Mouse (Mus musculus): ENCODE measurements around the gene Tln1. TPM values are rescaled to one million over a fixed set of nuclear protein-coding genes. Genes with fewer than 3 reads are reported as not detected.
A peak's percentile ranks its signal among the peaks of the same experiment; 100 is the strongest.

The Tln1 gene
- polyA plus RNA-seq, 1 experiment, result 225 TPM

GRCm38 (mm10) chr4:43583421-43583820, 20.9 kb upstream of the Tln1 start:
- Histone ChIP-seq H3K79me2 (ENCODE audit: control insufficient read depth, insufficient read depth) (no peaks in the 10 kb centered on the region), H3K4me2 (ENCODE audit: low read depth) (no peak overlapping the region), H3K4me3 (no peak overlapping the region), H3K36me3 (ENCODE audit: control insufficient read depth, insufficient read depth) (peaks cover 20% of the 10 kb centered on the region), H3K27me3 (ENCODE audit: control insufficient read depth, insufficient read depth, insufficient read length) (no peaks in the 10 kb centered on the region), H3ac (ENCODE audit: control insufficient read depth, insufficient read length) (no peak overlapping the region)
- TF ChIP-seq SRF (IDR thresholded peaks at IDR 0.05; ENCODE audit: control insufficient read depth, insufficient read length, low read depth) (no peak), MAX (IDR thresholded peaks at IDR 0.05; ENCODE audit: low read depth) (no peak), CEBPB (IDR thresholded peaks at IDR 0.05; ENCODE audit: insufficient read depth, poor library complexity, severe bottlenecking) (no peak), TCF12 (IDR thresholded peaks at IDR 0.05; ENCODE audit: insufficient read depth, poor library complexity, severe bottlenecking) (no peak), TCF3 (IDR thresholded peaks at IDR 0.05; ENCODE audit: insufficient read length, low read depth) (no peak), MYOG (IDR thresholded peaks at IDR 0.05; ENCODE audit: control insufficient read depth in 1 of 3, insufficient read depth in 1 of 3, insufficient read length in 2 of 3, low read depth in 2 of 3) (no peak), REST (IDR thresholded peaks at IDR 0.05; ENCODE audit: insufficient read depth, insufficient read length) (no peak), USF1 (IDR thresholded peaks at IDR 0.05; ENCODE audit: low read depth) (no peak), POLR2AphosphoS2 (IDR thresholded peaks at IDR 0.05; ENCODE audit: insufficient read length, low read depth) (no peak), E2F4 (IDR thresholded peaks at IDR 0.05; ENCODE audit: insufficient read depth) (no peak), POLR2A (IDR thresholded peaks at IDR 0.05; ENCODE audit: insufficient read length, low read depth) (no peak)

DNA sequence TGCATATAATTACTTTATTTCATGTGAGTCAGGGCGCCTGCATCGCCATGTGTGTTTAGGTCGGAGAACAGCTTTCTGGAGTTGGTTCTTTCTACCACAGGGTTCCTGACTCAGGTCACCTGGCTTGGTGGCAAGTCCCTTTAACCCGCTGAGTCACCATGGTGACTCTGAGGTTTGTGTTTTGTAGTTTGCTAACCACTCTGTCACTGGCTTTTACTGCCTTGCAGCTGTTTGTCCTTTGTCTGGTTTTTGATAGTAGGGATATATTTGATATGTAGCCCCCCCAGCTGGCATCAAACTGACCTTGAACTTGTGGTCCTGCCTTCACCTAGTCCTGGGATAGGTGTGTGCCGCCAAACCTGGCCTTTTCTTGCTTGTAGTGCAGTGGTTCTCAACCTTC, 19.8 kb upstream of the Tln1 start:
- peaks cover 4% of the 10 kb centered on the region for H3K79me2 ChIP-seq (ENCODE audit: control insufficient read depth, insufficient read depth)
- no peak overlapping the region for H3K4me2 ChIP-seq (ENCODE audit: low read depth)

GRCm38 (mm10) chr4:43581381-43581780, 18.9 kb upstream of the Tln1 start:
- TF ChIP-seq POLR2AphosphoS2 (IDR thresholded peaks at IDR 0.05; ENCODE audit: insufficient read length, low read depth), result no peak
- TF ChIP-seq CEBPB (IDR thresholded peaks at IDR 0.05; ENCODE audit: insufficient read depth, poor library complexity, severe bottlenecking), result no peak
- no peak for TF ChIP-seq REST (IDR thresholded peaks at IDR 0.05; ENCODE audit: insufficient read depth, insufficient read length)
- TF ChIP-seq MYOD1 (IDR thresholded peaks at IDR 0.05; ENCODE audit: control insufficient read depth in 1 of 3, insufficient read length in 2 of 3, low read depth in 2 of 3), result no peak

More for the DNA sequence above, 19.8 kb upstream of the Tln1 start:
- H3K4me3 ChIP-seq, result no peak overlapping the region
- no peaks in the 10 kb centered on the region for H3K27me3 ChIP-seq (ENCODE audit: control insufficient read depth, insufficient read depth, insufficient read length)
- peaks cover 20% of the 10 kb centered on the region for H3K36me3 ChIP-seq (ENCODE audit: control insufficient read depth, insufficient read depth)
- no peak for TF ChIP-seq TCF3 (IDR thresholded peaks at IDR 0.05; ENCODE audit: insufficient read length, low read depth)
- no peak for TF ChIP-seq MYOG (IDR thresholded peaks at IDR 0.05; ENCODE audit: control insufficient read depth in 1 of 3, insufficient read depth in 1 of 3, insufficient read length in 2 of 3, low read depth in 2 of 3)
- TF ChIP-seq MYOD1 (IDR thresholded peaks at IDR 0.05; ENCODE audit: control insufficient read depth in 1 of 3, insufficient read length in 2 of 3, low read depth in 2 of 3), result no peak
- TF ChIP-seq POLR2A (IDR thresholded peaks at IDR 0.05; ENCODE audit: insufficient read length, low read depth), result no peak
- TF ChIP-seq E2F4 (IDR thresholded peaks at IDR 0.05; ENCODE audit: insufficient read depth), result no peak
- no peak for TF ChIP-seq REST (IDR thresholded peaks at IDR 0.05; ENCODE audit: insufficient read depth, insufficient read length)
- no peak for TF ChIP-seq TCF12 (IDR thresholded peaks at IDR 0.05; ENCODE audit: insufficient read depth, poor library complexity, severe bottlenecking)
- TF ChIP-seq POLR2AphosphoS2 (IDR thresholded peaks at IDR 0.05; ENCODE audit: insufficient read length, low read depth), result no peak
- TF ChIP-seq CEBPB (IDR thresholded peaks at IDR 0.05; ENCODE audit: insufficient read depth, poor library complexity, severe bottlenecking), result no peak
- no peak for TF ChIP-seq MAX (IDR thresholded peaks at IDR 0.05; ENCODE audit: low read depth)
- no peak for TF ChIP-seq USF1 (IDR thresholded peaks at IDR 0.05; ENCODE audit: low read depth)
- no peak for TF ChIP-seq SRF (IDR thresholded peaks at IDR 0.05; ENCODE audit: control insufficient read depth, insufficient read length, low read depth)
- H3ac ChIP-seq (ENCODE audit: control insufficient read depth, insufficient read length), result no peak overlapping the region

DNA sequence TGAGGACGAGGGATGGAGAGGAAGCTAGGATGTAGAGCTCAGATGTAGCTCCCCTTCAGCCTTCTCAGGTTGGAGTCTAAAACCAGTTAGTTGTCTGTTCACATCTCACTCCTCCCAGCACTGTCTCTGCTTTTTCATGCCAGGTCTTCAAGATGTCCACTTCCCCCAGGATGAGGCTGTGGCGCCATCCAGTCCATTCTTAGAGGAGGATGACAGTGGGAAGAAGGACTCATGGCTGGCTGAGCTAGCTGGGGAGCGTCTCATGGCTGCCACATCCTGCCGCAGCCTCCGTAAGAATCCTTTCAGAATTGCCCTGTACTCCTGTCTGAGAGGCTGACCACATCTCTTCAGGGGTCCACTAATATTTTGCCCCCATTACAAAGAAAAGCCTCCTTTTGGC, 18.2 kb upstream of the Tln1 start:
- no peaks in the 10 kb centered on the region for H3K27me3 ChIP-seq (ENCODE audit: control insufficient read depth, insufficient read depth, insufficient read length)
- peaks cover 4% of the 10 kb centered on the region for H3K79me2 ChIP-seq (ENCODE audit: control insufficient read depth, insufficient read depth)
- no peak overlapping the region for H3K4me2 ChIP-seq (ENCODE audit: low read depth)
- H3K4me3 ChIP-seq, result no peak overlapping the region
- peaks cover 20% of the 10 kb centered on the region for H3K36me3 ChIP-seq (ENCODE audit: control insufficient read depth, insufficient read depth)
- TF ChIP-seq MAX (IDR thresholded peaks at IDR 0.05; ENCODE audit: low read depth) (no peak), MYOD1 (IDR thresholded peaks at IDR 0.05; ENCODE audit: control insufficient read depth in 1 of 3, insufficient read length in 2 of 3, low read depth in 2 of 3) (no peak), MYOG (IDR thresholded peaks at IDR 0.05; ENCODE audit: control insufficient read depth in 1 of 3, insufficient read depth in 1 of 3, insufficient read length in 2 of 3, low read depth in 2 of 3) (no peak), POLR2AphosphoS2 (IDR thresholded peaks at IDR 0.05; ENCODE audit: insufficient read length, low read depth) (no peak)
- no peak overlapping the region for H3ac ChIP-seq (ENCODE audit: control insufficient read depth, insufficient read length)

More at GRCm38 (mm10) chr4:43581381-43581780, 18.9 kb upstream of the Tln1 start:
- Histone ChIP-seq H3K4me2 (ENCODE audit: low read depth) (no peak overlapping the region), H3K27me3 (ENCODE audit: control insufficient read depth, insufficient read depth, insufficient read length) (no peaks in the 10 kb centered on the region), H3K36me3 (ENCODE audit: control insufficient read depth, insufficient read depth) (peaks cover 20% of the 10 kb centered on the region), H3K4me3 (no peak overlapping the region), H3K79me2 (ENCODE audit: control insufficient read depth, insufficient read depth) (peaks cover 4% of the 10 kb centered on the region), H3ac (ENCODE audit: control insufficient read depth, insufficient read length) (no peak overlapping the region)

DNA sequence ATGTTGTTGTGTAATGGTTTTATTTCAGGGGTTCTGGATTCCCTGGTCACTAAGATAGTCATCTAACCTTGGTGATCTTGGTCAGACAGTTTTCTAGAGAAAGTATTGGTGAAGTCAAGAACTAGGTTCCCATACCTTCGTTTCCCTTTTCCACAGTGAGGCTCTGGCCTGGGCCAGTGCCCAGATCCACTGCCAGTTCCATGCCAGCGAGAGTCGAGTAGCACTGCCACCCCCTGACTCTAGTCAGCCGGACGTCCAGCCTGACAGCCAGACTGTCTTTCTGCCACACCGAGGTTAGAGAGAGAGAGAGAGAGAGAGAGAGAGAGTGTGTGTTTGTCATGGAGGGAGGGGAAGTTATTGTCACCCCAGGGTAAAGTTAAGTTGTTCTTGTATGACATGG, 17.2 kb upstream of the Tln1 start:
- peaks cover 4% of the 10 kb centered on the region for H3K79me2 ChIP-seq (ENCODE audit: control insufficient read depth, insufficient read depth)
- H3K4me2 ChIP-seq (ENCODE audit: low read depth), result peak overlapping the region; percentile 82
- H3K36me3 ChIP-seq (ENCODE audit: control insufficient read depth, insufficient read depth), result peaks cover 20% of the 10 kb centered on the region
- peak overlapping the region; percentile 47 for H3ac ChIP-seq (ENCODE audit: control insufficient read depth, insufficient read length)
- TF ChIP-seq MYOD1 (IDR thresholded peaks at IDR 0.05; ENCODE audit: control insufficient read depth in 1 of 3, insufficient read length in 2 of 3, low read depth in 2 of 3) (no peak), REST (IDR thresholded peaks at IDR 0.05; ENCODE audit: insufficient read depth, insufficient read length) (no peak), USF1 (IDR thresholded peaks at IDR 0.05; ENCODE audit: low read depth) (no peak), POLR2AphosphoS2 (IDR thresholded peaks at IDR 0.05; ENCODE audit: insufficient read length, low read depth) (no peak), TCF12 (IDR thresholded peaks at IDR 0.05; ENCODE audit: insufficient read depth, poor library complexity, severe bottlenecking) (no peak), MAX (IDR thresholded peaks at IDR 0.05; ENCODE audit: low read depth) (no peak), POLR2A (IDR thresholded peaks at IDR 0.05; ENCODE audit: insufficient read length, low read depth) (no peak), CEBPB (IDR thresholded peaks at IDR 0.05; ENCODE audit: insufficient read depth, poor library complexity, severe bottlenecking) (no peak), MYOG (IDR thresholded peaks at IDR 0.05; ENCODE audit: control insufficient read depth in 1 of 3, insufficient read depth in 1 of 3, insufficient read length in 2 of 3, low read depth in 2 of 3) (no peak), SRF (IDR thresholded peaks at IDR 0.05; ENCODE audit: control insufficient read depth, insufficient read length, low read depth) (no peak), E2F4 (IDR thresholded peaks at IDR 0.05; ENCODE audit: insufficient read depth) (no peak), TCF3 (IDR thresholded peaks at IDR 0.05; ENCODE audit: insufficient read length, low read depth) (no peak)
- peak overlapping the region; percentile 77 for H3K4me3 ChIP-seq
- H3K27me3 ChIP-seq (ENCODE audit: control insufficient read depth, insufficient read depth, insufficient read length), result no peaks in the 10 kb centered on the region

Data from myocyte (in vitro differentiated cells).